Mouse (Mus musculus): ENCODE measurements at regions not wholly inside any gene's neighbourhood (a gene's known extent, or its start where the extent isn't known, plus 50 kb on each side); places are given as distances from the start of the nearest gene placed in this dataset.

GRCm38 (mm10) chr16:30118876-30119275 lies 54.7 kb downstream of the Hes1 start:
- no peak for DNase-seq (ENCODE audit: low spot score)

- peak; percentile 59 for DNase-seq (ENCODE audit: low spot score)
Measured at GRCm38 (mm10) chr16:30120330-30121265, 56.4 kb downstream of the Hes1 start.

GRCm38 (mm10) chr16:30121596-30121995 lies 57.4 kb downstream of the Hes1 start:
- DNase-seq (ENCODE audit: low spot score), result no peak

- DNase-seq (ENCODE audit: low spot score), result no peak
Measured at GRCm38 (mm10) chr16:30122211-30123070, 58.3 kb downstream of the Hes1 start.

- no peak for DNase-seq (ENCODE audit: low spot score)
Measured at GRCm38 (mm10) chr16:30127015-30127414, 62.8 kb downstream of the Hes1 start.

- DNase-seq (ENCODE audit: low spot score), result no peak
Measured at GRCm38 (mm10) chr16:30128787-30129186, 64.6 kb downstream of the Hes1 start.

- DNase-seq (ENCODE audit: low spot score), result peak; percentile 53
Measured at GRCm38 (mm10) chr16:30129218-30130112, 65.3 kb downstream of the Hes1 start.

DNA sequence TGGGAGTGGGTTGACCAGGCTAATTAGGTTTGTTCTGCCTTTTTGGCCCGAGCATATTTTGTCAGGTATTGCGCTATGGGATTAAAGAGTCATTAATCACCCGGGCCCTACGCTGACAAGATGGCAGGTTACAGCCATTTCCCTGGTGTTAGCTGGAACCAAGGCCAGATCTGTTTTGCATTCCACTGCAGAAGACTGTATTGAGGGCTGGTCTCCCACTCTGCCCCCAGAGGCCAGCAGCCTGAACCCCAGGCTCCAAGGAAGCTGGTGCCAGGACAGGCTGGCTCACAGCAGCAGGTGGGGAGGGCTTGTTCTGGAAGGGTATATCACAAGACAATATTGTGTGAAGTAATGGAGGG lies 65.9 kb downstream of the Hes1 start:
- peak; percentile 40 for DNase-seq (ENCODE audit: low spot score)

- DNase-seq (ENCODE audit: low spot score), result no peak
Measured at GRCm38 (mm10) chr16:30132086-30132485, 67.9 kb downstream of the Hes1 start.

- no peak for DNase-seq (ENCODE audit: low spot score)
Measured at GRCm38 (mm10) chr16:30134642-30135165, 70.5 kb downstream of the Hes1 start.

- no peak for DNase-seq (ENCODE audit: low spot score)
Measured at GRCm38 (mm10) chr16:30136849-30137248, 72.7 kb downstream of the Hes1 start.

DNA sequence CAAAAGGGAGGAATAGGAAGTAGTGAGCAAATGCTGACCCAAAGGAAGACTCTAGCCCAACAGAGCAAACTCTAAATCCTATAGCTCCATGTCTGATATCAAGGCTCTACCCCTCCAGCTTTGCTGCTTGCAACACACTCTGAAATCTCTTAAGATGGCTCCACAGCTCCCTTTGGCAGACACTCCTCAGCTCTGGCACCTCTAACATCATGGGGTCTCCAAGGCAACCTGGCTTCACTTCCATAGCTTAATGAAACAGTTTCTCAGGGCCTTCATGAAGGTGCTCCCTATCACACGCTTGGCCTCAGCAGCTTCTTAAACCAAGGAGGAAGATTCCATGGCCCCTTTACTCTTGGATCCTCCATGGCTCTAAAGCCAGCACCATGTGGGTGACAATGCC lies 73.6 kb downstream of the Hes1 start:
- DNase-seq (ENCODE audit: low spot score), result no peak

DNA sequence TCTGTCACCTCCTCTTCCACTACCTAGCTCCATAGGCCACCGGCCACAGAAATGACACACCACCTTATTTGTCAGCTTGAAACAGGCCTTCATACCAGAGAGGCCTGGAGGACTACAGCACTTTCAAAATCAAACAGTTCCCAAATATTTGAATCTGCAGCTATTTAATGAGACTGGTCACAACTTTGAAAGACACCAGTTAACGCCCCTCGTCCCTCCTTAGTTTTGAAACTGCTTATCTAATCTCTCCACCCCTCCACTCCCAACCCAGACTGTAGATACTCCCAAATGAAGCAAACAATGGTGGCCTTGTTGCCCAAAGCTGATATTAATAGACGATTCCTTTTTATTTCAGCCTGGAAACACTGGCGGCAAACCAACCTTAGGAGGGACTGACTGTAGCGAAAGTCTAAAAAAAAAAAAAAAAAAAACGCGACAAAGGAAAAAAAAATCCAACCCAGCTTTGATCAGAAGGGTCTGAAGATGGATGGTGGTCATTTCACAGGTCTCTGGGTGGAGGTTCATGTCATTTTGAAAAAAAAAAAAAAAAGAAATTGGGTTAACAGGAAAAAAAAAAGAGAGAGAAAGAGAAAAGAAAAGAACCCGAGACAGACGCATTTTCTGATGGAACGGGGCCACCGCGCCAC lies 80.8 kb downstream of the Hes1 start:
- DNase-seq (ENCODE audit: low spot score), result no peak

DNA sequence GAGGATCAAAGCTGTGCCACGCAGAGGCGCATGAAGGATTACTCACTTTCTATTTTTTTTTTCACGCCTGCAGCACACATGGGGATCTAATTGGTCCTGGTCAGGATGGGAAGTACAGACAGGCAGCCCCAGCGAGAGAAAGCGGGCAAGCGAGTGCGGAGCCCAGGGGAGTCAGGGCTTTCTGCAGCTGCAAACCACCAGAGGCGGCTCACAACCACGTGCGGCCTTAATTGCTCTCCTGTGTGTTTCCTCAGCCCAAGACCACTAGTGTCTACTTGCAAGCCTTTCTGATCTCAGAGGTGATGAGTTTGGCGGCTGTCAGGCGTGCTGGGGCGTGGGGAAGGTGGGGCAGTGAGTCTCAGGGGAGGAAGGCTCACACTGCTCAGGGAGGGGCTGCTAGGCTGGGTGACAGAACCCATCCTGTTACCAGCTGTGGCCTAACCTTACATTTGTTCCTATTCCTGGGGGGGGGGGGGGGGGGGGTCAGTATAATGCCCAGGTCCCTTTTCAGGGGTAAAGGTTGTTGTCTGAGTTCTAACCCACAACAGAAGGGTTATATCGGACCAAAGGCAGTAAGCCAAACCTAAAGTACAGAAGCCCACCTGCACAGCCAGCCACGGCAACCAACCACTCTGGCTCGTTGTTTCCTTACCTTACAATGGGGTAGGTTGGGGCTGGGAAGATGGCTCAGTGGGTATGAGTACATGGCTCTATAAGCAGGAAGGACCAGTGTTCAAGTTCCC lies 81.5 kb downstream of the Hes1 start:
- peak; percentile 74 for DNase-seq (ENCODE audit: low spot score)

- peak; percentile 72 for DNase-seq (ENCODE audit: low spot score)
Measured at GRCm38 (mm10) chr16:30146208-30146525, 82.0 kb downstream of the Hes1 start.

- no peak for DNase-seq (ENCODE audit: low spot score)
Measured at GRCm38 (mm10) chr16:30147296-30147695, 83.1 kb downstream of the Hes1 start.

DNA sequence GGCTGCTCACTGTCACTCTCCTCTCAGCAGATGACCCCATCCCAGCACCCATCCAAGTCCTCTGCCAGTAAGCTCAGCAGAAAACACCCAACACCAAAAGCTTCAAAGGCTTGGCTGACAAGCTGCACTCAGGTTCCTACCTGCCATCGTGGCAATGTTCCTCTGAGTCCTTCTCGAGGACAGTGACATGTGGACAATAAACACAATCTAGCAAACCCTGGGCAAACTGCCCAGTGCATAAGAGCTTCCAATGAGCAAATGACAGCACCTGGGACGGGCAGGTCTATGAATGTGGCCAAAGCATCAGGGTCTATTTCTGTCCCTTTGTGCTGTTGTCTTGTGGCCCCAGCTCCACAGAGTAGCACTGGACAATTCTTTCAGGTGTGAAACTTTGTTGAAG lies 86.9 kb downstream of the Hes1 start:
- DNase-seq (ENCODE audit: low spot score), result no peak

DNA sequence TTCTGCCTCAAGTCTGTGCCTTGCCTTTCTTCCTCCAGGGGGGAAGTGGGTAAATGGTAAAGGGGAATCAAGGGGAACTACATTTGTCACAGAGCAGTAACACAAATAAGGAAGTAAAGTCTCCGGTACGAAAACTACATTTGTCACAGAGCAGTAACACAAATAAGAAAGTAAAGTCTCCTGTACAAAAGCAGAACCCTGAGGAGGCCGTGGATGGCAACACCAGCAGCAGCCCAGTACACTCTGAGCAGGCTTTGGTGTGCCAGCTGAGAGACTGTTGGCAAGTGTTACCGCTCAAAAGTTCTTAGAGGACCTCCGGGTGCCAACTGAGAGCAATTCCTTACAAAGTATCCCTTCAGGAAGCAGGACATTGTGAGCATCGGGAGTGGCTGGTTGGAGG lies 90.9 kb downstream of the Hes1 start:
- no peak for DNase-seq (ENCODE audit: low spot score)

- DNase-seq (ENCODE audit: low spot score), result peak; percentile 35
Measured at GRCm38 (mm10) chr16:30155486-30156246, 91.5 kb downstream of the Hes1 start.

- DNase-seq (ENCODE audit: low spot score), result no peak
Measured at GRCm38 (mm10) chr16:30158184-30158583, 94.0 kb downstream of the Hes1 start.

Data from retina, embryonic 14.5 days (tissue).